9 mouse cellular contexts compared by ENCODE assay signal in the genomic region with DNA sequence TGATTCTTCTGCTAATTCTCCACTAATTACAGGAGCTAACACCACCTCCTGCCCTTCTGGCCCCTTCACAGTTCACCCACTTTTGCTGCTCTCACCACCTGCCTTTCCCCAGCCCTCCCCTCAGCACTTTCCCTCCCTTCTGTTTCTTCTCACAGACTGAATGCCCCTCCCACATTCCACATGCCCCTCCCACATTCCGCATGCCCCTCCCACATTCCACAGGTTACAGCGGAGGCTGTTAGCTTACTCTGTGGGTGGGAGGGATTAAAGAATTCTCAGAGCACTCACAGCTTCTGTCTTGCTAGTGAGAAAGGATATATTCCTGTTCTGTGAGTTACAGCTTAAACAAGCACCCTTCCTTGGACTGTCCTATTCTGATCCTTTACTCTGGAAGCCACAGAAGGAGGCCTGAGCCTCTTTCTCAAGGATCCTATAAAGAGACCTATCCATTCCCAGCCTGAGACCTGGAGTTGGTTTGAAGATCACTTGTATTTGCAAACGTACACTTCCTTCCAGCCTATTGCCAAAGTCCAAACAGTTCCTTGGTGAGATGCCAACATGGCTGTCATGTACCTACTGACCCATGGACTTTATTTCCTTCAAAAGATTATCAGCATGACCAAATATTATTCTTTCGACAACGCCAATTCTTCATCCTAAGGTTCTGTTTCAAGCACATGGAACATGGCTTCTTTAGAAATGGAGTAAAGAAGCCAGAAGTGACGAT. TPM values are rescaled to one million over a fixed set of nuclear protein-coding genes. Genes with fewer than 3 reads are reported as not detected.
DNase-seq lines count a peak whose midpoint lies in the region; ATAC-seq lines count a peak whose summit lies in the region.
"Had no signal": no experiment of that assay in that cellular context is flagged by ENCODE, and none has a peak within 500 bp of the region (broad histone marks: within the 10 kb centered on the region; RNA-seq: fewer than 3 reads in every experiment).

No protein-coding gene starts in this region.

- peaks cover 13% of the 10 kb centered on the region for H3K27me3 ChIP-seq in heart, embryonic 10.5 days (ENCODE audit: insufficient read depth, poor library complexity, severe bottlenecking)
- H3K27me3 ChIP-seq in midbrain, embryonic 13.5 days = peaks cover 11% of the 10 kb centered on the region

- H3K4me1 ChIP-seq in heart, embryonic 10.5 days = peaks cover 14% of the 10 kb centered on the region
- H3K4me1 ChIP-seq in midbrain, embryonic 13.5 days (replicated peaks) = no peaks in the 10 kb centered on the region

- H3K9me3 ChIP-seq in heart, embryonic 10.5 days = no peaks in the 10 kb centered on the region
- no peaks in the 10 kb centered on the region for H3K9me3 ChIP-seq in midbrain, embryonic 13.5 days

- H3K9ac ChIP-seq in midbrain, embryonic 13.5 days (replicated peaks) = no peak overlapping the region

- H3K4me3 ChIP-seq in heart, embryonic 10.5 days = no peak overlapping the region
- no peak overlapping the region for H3K4me3 ChIP-seq in midbrain, embryonic 13.5 days (replicated peaks)

- WGBS in heart, embryonic 10.5 days = 45% methylated on average over 6 of the region's 6 CpGs
- WGBS in large intestine, adult 2 months = 19% methylated on average over 6 of the region's 6 CpGs
- WGBS in midbrain, embryonic 13.5 days = 58% methylated on average over 6 of the region's 6 CpGs

- H3K4me2 ChIP-seq in midbrain, embryonic 13.5 days (replicated peaks) = no peak overlapping the region

- peak; percentile 85 for DNase-seq in heart, embryonic 10.5 days (ENCODE audit: low spot score)
- no peak for DNase-seq in heart, adult 11 months
- DNase-seq in urinary bladder, postnatal 4 days (ENCODE audit: low spot score in 2 of 2) = peak; percentile 32 to 69
- DNase-seq in urinary bladder, postnatal 36 days (ENCODE audit: low spot score in 2 of 2) = no peak
- peak; percentile 84 for DNase-seq in large intestine, adult 2 months (ENCODE audit: low read depth, low spot score)
- DNase-seq in yolk sac, embryonic 10.5 days (ENCODE audit: low spot score) = peak; percentile 75
- no peak for DNase-seq in liver

- ATAC-seq in midbrain, embryonic 13.5 days = no peak

- H3K36me3 ChIP-seq in heart, embryonic 10.5 days = no peaks in the 10 kb centered on the region
- no peaks in the 10 kb centered on the region for H3K36me3 ChIP-seq in midbrain, embryonic 13.5 days

- peak overlapping the region; percentile 16; the same call in 1 of the 2 replicates for H3K27ac ChIP-seq in heart, embryonic 10.5 days
- no peak overlapping the region for H3K27ac ChIP-seq in midbrain, embryonic 13.5 days

RNA-seq across cellular contexts. Expression of a gene that starts 6.7 kb away (rescaled TPM):
- 0.10 and 0.18 TPM in 2 replicates for polyA plus RNA-seq in heart, embryonic 10.5 days (2016; fragmentation: Nextera tagmentation; extraction: Ambion mirVana)
- polyA plus RNA-seq in large intestine, adult 2 months (2012; rRNA removed) = 13.6 and 33.7 TPM in 2 replicates
- polyA plus RNA-seq in midbrain, embryonic 13.5 days (2015; fragmentation: Nextera tagmentation; extraction: Ambion mirVana) = 0.15 and 0.46 TPM in 2 replicates
- polyA plus RNA-seq: C2C12 had no signal

Comparison
In these comparisons a context has a peak if more than half of its experiments do, and no peak if none do; other contexts are left out.
1. DNase-seq: peak in heart, embryonic 10.5 days (single experiment), urinary bladder, postnatal 4 days (2 of 2), large intestine, adult 2 months (single experiment) and yolk sac, embryonic 10.5 days (single experiment); none in heart, adult 11 months (single experiment), urinary bladder, postnatal 36 days (0 of 2) and liver (single experiment).
2. RNA of a gene that starts 6.7 kb away (polyA plus RNA-seq): 13.6 to 33.7 TPM in large intestine, adult 2 months; 0.15 to 0.46 TPM in midbrain, embryonic 13.5 days and 0.10 to 0.18 TPM in heart, embryonic 10.5 days; every median in the first group is over 10 times any median in the second.